Mouse (Mus musculus) erythroid progenitor cell, adult 5-6 weeks (primary cell): ENCODE data around the gene Spata33. TPM values are rescaled to one million over a fixed set of nuclear protein-coding genes. Genes with fewer than 3 reads are reported as not detected.
A peak's percentile ranks its signal among the peaks of the same experiment; 100 is the strongest.

ENCODE experiments used
- ATAC-seq: replicated peaks from 2 replicates; pipeline ENCODE4 v1.8.0; 2016; ENCODE audit warnings: moderate number of reproducible peaks, mild to moderate bottlenecking, moderate TSS enrichment, inconsistent platforms; ENCODE audit not compliant: poor library complexity, low FRiP score, severe bottlenecking
- total RNA-seq, 2 experiments: library from RNA; stranded (forward) in 1 of 2; stranded (reverse) in 1 of 2; fragments of 150-400 nt in 1 of 2; fragments of 186-747, 209-891 nt in 1 of 2; gene quantifications; 2 replicates each; pipeline versions ENCODE4 v1.2.3 to v1.2.4; 2015 to 2017; ENCODE audit warnings: low replicate concordance in 2 of 2

Spata33 gene
- total RNA-seq, 2 experiments from 2014 or later: 2.3 TPM; not detected in 1

- ATAC-seq: no peak
These were observed 19.1 kb downstream of the Spata33 start for GRCm38 (mm10) chr8:123231742-123232141.

DNA sequence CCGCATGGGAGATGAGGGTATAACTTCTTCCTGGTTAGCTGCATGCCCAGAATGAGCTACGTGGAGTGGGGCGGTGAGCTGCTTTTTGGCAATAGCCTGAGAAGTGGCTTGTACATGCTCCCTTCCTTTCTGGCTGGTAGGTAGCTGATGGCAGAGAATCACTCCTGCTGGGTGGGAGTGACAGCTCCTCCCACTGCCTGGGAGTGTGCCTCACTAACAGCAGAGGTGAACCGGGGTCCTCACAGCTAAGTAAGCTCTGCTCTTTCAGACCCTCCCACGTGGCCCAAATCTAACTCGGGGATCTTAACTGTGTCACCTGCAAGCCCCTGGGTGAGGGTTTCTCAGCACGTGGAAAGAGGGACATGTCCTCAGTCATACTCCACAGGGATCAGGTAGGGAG is 19.9 kb downstream of the Spata33 start:
- no peak for ATAC-seq

GRCm38 (mm10) chr8:123233300-123233699 is 20.7 kb downstream of the Spata33 start:
- ATAC-seq: no peak

DNA sequence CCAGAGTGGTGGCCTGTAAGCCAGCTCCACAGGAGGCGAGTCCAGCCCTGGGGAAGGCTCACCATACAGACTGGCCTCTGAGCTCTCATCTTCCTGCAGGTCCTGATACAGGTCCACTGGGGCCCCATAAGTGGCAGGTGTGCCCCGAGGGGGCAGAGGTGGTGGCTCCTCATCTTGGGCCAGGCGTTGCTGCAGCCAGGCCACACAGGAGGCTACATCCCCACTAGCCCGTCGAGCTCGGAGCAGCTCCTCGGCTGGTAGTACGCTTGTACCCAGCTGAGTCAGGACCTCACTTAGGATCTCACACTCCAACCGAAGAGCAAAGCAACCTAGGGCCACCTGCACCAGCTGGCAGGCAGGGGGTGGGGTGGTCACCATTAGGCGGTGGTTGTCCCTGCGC is 21.1 kb downstream of the Spata33 start:
- no peak for ATAC-seq

DNA sequence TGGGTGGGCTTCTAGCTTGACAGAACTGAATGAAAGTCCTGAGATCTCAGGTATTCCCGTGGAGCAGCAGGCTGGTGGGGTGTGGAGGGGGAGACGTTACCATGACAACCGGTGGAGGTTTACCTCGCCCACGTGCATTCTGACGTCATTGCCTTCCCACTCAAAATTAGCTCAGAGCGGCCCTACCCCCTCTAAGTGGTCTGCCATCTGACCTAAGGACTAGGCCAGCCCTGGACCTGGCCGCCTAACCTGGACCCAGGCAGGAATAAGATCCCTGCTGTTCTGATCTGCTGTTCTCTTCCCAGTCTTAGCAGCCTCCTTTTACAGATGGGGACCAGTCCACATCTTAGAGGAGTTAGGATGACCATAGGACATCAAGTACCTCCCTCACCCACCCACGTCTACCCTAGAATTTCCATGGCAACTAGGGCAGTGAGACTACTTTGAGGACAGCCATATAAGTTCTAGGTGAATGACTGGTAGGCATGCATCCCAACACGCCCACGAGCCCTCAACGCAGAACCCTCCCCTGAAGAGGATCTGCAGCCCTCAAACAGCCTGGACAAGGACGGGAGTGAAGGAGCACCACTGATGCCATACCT is 22.4 kb downstream of the Spata33 start:
- ATAC-seq: no peak

GRCm38 (mm10) chr8:123235520-123236497 is 23.2 kb downstream of the Spata33 start, which contains the start of gene Spata2l:
Gene Spata2l, minus strand, starts transcription at chr8:123236233.
- peak; percentile 87 for ATAC-seq

- no peak for ATAC-seq
These were observed 26.8 kb downstream of the Spata33 start for GRCm38 (mm10) chr8:123239398-123239797.

DNA sequence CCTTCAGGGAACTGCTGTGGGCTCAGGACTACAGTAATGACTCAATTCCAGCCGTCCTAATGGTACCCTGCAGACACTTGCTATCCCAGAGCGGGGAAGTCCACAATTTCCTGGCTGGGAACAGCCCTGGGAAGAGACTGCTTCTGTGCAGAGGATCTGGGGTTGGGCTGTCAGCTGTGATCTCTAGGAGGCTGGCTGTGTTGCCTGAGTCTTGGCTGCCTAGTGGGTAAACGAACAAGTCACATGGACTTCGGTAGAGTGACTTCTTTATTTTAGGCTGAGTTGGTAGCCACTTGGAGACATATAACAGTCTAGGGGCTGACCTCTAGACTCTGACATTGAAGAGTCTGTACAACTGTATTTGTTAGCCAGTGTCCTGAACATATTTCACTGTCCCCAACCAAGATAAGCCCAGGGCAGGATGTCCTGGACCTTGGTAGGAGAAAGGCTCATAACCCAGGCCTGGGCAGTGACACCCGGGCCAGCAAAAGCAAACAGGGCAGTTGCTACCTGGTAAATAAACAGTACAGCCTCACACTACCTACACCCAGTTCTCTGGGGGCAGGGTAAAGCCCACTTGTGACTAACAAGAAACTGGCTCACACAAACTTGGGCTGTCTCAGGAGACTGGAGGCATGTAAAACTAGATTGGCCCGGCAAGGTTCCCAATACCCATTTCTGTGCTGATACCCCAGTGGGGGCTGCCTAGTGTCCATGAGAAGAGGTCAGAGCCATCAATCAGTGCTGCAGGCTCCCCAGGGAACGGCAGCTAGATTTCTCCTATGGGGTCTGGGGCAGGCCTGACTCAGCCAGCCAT is 29.7 kb downstream of the Spata33 start:
- ATAC-seq: no peak

DNA sequence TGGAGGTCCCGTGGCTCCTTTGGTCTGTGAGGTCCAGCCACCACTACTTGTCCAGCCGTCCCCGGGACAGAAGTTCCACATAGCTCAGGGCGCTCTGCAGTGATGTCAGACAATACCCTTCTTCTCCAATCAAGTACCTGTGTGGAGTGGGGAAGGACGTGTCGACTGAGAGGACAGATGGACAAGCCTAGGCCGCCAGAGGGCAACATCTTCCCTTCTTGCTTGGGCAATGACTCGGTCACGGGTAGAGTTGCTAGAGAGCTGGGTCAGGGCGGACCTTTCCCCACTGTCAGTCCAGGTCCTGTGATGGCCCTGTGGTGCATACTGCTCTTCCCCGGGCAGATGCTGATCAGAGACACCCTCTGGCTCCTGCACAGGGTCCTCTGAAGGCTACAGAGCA is 30.4 kb downstream of the Spata33 start:
- no peak for ATAC-seq

DNA sequence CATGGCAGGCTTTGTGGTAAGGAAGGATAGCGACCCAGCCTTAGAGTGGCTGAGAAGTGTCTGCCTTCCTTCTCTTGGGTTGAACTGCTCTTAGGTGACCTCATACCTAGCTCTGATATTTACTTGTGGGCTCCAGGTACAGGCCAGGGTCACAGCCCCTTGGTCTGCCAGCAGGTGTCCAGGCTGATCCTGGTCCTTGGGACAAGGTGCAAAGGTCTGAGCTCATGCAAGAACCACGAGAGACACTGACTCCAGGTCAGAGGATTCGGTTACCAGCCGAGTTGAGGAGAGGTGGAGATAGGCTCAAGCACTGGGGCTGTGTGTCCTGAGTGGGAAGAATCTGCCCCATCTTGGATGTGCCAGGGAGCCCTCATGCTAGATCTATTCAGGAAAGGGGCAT is 31.8 kb downstream of the Spata33 start:
- no peak for ATAC-seq

DNA sequence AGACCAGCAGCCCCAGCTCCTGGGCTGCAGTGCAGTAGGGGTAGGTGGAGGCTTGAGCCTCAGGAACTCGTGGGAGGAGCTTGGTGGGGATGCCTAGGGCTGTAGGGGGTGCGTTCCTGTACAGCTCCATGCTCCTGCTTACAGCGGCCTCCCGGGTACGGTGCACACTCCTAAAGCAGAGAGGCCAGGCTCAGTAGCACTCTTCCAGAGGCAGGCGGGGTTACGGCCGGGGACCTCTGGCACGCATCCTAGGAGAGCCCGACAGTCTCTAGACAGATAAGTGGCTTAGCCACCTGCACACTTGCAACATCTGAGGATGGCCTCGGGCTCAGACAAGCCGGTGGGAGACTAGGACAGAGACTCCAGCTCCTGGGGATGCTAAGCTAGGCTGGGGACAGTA is 32.9 kb downstream of the Spata33 start:
- no peak for ATAC-seq

DNA sequence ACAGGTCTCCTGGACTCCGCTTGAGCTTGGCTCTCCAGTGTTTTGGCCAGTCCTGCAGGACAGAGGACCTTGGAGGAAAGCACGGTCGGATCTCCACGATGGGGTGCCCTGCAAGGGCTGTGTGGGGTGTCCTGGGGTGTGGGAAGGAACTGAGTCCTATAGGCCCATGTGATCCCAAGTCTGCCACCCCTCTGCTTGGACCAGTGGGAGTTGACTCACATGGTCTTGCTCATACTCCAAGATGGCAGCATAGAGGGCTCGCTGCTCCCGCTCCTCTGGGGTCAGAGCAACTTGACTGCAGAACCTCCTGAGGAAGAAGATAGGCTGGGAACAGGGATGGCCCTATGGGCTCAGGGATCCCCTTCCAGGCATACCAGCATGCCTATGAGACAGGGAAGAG is 35.1 kb downstream of the Spata33 start:
- ATAC-seq: no peak

- no peak for ATAC-seq
These were observed 36.0 kb downstream of the Spata33 start for GRCm38 (mm10) chr8:123248596-123248995.

- ATAC-seq: no peak
These were observed 38.3 kb downstream of the Spata33 start for GRCm38 (mm10) chr8:123250940-123251339.

- ATAC-seq: no peak
These were observed 40.3 kb downstream of the Spata33 start for GRCm38 (mm10) chr8:123252925-123253324.

DNA sequence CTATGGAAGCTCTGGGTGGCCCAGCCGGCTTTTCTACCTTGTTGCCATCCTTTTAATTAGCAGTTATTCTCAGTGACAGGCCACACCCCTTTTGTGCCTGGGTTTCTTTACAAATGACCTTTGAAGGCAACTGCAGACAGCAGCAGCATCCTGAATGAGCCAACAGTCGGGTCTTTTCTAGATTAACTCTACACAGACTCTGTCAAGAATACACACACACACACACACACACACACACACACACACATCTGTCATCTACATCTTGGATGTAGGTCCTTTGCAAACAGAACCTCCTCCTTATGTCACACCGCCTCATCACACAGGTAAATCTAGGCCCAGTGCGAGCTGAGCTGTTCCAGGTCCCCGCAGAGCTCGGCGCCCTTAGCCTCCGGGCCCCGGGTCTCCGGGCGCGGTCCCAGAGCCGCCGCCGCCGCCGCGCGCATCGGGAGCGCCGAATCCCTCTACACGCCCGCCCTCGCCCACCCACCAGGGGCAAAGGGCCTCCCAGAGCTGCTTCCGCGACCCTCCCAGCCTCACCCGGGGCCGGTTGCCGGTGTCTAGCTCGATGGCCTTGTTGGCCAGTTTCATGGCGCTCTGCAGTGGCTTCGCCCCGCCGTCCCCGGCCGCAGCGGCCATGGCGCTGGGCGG is 40.9 kb downstream of the Spata33 start:
- ATAC-seq: no peak

DNA sequence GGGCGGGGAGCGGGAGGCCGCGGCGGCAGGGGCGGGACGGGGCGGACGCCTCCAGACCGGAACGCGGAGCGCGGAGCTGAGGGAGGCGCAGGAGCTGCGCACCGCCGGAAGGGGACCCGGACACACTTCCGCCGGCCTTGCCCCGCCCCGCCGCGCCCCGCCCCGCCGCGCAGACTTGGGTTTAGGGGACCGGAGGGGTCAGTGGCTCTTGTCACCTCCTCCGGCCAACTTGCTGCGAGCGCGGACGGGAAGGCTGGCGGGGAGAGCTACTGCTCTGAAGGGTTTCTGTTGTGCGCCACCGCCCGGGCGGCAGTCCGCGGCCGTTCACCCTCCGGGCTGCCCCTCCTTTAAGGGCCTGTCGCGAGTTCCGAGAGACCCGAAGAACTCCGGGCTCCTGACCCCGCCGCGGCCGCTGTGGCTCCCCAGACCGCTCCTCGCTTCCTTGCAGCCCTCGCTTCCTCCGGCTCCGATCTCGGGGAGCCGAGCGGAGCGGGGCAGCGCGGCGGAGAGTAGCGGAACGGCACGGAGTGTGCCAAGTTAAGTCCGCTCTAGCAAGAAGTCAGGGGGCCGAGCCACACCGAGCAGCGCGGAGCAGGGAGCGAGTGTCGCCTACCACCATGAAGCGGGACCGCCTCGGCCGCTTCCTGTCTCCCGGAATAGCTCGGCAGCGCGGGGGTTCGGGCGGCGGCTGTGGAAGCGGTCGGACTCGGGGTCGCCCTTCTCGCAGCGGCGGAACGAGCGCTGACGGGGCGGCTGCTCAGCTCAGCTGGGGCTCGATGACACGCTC is 41.7 kb downstream of the Spata33 start, which contains the start of the genes Zfp276 and Vps9d1:
Gene Zfp276, plus strand, starts transcription at position 97 of the 787 bp plus-strand sequence.
Gene Vps9d1, minus strand, starts transcription at position 250 of the 787 bp plus-strand sequence.
- ATAC-seq: peak; percentile 89

DNA sequence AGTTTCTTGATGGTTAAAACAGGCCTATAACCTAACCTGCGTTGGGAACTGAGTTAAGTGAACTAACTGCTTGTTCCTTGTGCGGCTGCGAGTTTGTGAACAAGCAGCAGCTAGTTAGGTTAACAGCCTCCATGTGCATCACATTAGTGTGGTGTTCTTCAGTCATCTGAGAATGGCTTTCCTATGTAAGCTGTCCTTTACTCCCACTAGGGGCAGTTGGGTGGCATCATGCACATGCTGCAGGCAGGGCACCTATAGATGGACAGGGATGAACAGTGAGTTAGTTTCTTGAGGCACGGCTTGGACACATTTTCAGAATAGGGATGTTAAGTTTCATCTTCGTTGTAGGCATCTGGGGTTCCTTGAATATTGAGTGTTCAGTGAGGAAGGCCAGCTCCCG is 42.5 kb downstream of the Spata33 start:
- ATAC-seq: no peak

DNA sequence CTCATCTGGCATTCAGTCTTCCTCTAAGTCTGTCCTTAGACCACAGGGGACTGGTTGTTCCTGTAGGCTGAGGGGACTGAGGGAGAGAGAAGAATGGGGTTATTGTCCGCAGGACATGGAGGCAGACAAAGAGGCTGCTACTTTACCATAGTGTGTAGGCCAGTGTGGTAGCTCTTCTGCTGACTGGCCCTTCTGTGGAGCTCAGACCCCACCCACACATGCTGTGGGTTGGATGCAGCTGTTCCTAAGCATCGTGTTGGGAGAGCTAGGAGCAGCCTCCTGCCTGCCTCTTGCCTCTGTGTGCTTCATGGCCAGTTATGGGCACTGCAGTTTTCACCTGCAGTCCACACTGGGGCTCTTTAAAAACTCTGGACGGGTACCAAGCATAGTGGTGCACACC is 44.5 kb downstream of the Spata33 start:
- no peak for ATAC-seq
